Mouse (Mus musculus): ENCODE measurements around the gene Dnajc7.

GRCm38 (mm10) chr11:100603813-100604212 is 16.2 kb downstream of the Dnajc7 start:
- no peak for TF ChIP-seq CTCF (IDR thresholded peaks at IDR 0.05; ENCODE audit: borderline replicate concordance, insufficient read depth, low read depth, low read length)
- no peak for TF ChIP-seq POLR2A (IDR thresholded peaks at IDR 0.05; ENCODE audit: borderline replicate concordance, insufficient read depth, low read length)

Data from cerebellum, adult 2 months (tissue).